Mouse (Mus musculus): ENCODE results near the gene Spen. TPM values are rescaled to one million over a fixed set of nuclear protein-coding genes. Genes with fewer than 3 reads are reported as not detected.

Spen gene
- total RNA-seq, 1 experiment = 58.6 TPM

- Histone ChIP-seq H3K36me3 (ENCODE audit: control insufficient read depth, insufficient read depth, low read length, poor library complexity, severe bottlenecking) (peaks cover 6% of the 10 kb centered on the region), H3K4me1 (ENCODE audit: control insufficient read depth in 2 of 2, insufficient read depth in 2 of 2, low read length in 2 of 2, poor library complexity in 1 of 2) (peaks cover 13 to 40% of the 10 kb centered on the region in 2 experiments), H3K4me3 (ENCODE audit: insufficient read depth in 1 of 2, low read depth in 1 of 2, low read length in 2 of 2, poor library complexity in 1 of 2, severe bottlenecking in 1 of 2) (peak overlapping the region in 1 of 2 experiments; percentile 38; a peak in 1 of 4 replicates), H3K27ac (ENCODE audit: insufficient read depth, low read depth, low read length, poor library complexity, severe bottlenecking) (peak overlapping the region; percentile 97), H3K9ac (ENCODE audit: insufficient read depth, low read depth, low read length, poor library complexity, severe bottlenecking) (peak overlapping the region; percentile 76), H3K9me3 (ENCODE audit: control insufficient read depth, insufficient read depth, low read depth, low read length) (no peaks in the 10 kb centered on the region)
- DNase-seq (ENCODE audit: low read depth, low spot score) = no peak
- TF ChIP-seq ZNF384 (IDR thresholded peaks at IDR 0.05; ENCODE audit: low read depth, low read length) (no peak), ZC3H11A (IDR thresholded peaks at IDR 0.05; ENCODE audit: borderline replicate concordance, low read depth, low read length) (no peak), MAFK (IDR thresholded peaks at IDR 0.05; ENCODE audit: insufficient read depth, low read depth, low read length) (no peak), CHD2 (IDR thresholded peaks at IDR 0.05; ENCODE audit: low read depth, low read length) (no peak), HCFC1 (IDR thresholded peaks at IDR 0.05; ENCODE audit: borderline replicate concordance, insufficient read depth, low read length) (no peak)
- in situ Hi-C loops (cut with MboI; ENCODE audit: low sequenced_read_pairs in 2 of 2, unreplicated experiment in 2 of 2) = no loop called here
Measured at GRCm38 (mm10) chr4:141572668-141573358, 34.4 kb upstream of the Spen start.

GRCm38 (mm10) chr4:141571934-141572333, 33.5 kb upstream of the Spen start:
- no peaks in the 10 kb centered on the region; the same call in 1 of the 2 replicates for H3K36me3 ChIP-seq (ENCODE audit: control insufficient read depth, insufficient read depth, low read length, poor library complexity, severe bottlenecking)
- H3K4me3 ChIP-seq (ENCODE audit: insufficient read depth in 1 of 2, low read depth in 1 of 2, low read length in 2 of 2, poor library complexity in 1 of 2, severe bottlenecking in 1 of 2) = peak overlapping the region; percentile 12 to 38; a peak in 3 of 4 replicates
- no peaks in the 10 kb centered on the region for H3K9me3 ChIP-seq (ENCODE audit: control insufficient read depth, insufficient read depth, low read depth, low read length)
- H3K27ac ChIP-seq (ENCODE audit: insufficient read depth, low read depth, low read length, poor library complexity, severe bottlenecking) = peak overlapping the region; percentile 97
- DNase-seq (ENCODE audit: low read depth, low spot score) = no peak
- no peak for TF ChIP-seq HCFC1 (IDR thresholded peaks at IDR 0.05; ENCODE audit: borderline replicate concordance, insufficient read depth, low read length)
- TF ChIP-seq CHD2 (IDR thresholded peaks at IDR 0.05; ENCODE audit: low read depth, low read length) = no peak
- no peak for TF ChIP-seq ZC3H11A (IDR thresholded peaks at IDR 0.05; ENCODE audit: borderline replicate concordance, low read depth, low read length)
- no peak for TF ChIP-seq MAFK (IDR thresholded peaks at IDR 0.05; ENCODE audit: insufficient read depth, low read depth, low read length)
- no peak for TF ChIP-seq ZNF384 (IDR thresholded peaks at IDR 0.05; ENCODE audit: low read depth, low read length)
- H3K4me1 ChIP-seq (ENCODE audit: control insufficient read depth in 2 of 2, insufficient read depth in 2 of 2, low read length in 2 of 2, poor library complexity in 1 of 2) = peaks cover 13 to 44% of the 10 kb centered on the region in 2 experiments
- H3K9ac ChIP-seq (ENCODE audit: insufficient read depth, low read depth, low read length, poor library complexity, severe bottlenecking) = peak overlapping the region; percentile 76
- in situ Hi-C loops (cut with MboI; ENCODE audit: low sequenced_read_pairs in 2 of 2, unreplicated experiment in 2 of 2) = no loop called here

GRCm38 (mm10) chr4:141571337-141571739, 32.9 kb upstream of the Spen start:
- Histone ChIP-seq H3K4me3 (ENCODE audit: insufficient read depth in 1 of 2, low read depth in 1 of 2, low read length in 2 of 2, poor library complexity in 1 of 2, severe bottlenecking in 1 of 2) (peak overlapping the region; percentile 20 to 50; a peak in 3 of 4 replicates), H3K4me1 (ENCODE audit: control insufficient read depth in 2 of 2, insufficient read depth in 2 of 2, low read length in 2 of 2, poor library complexity in 1 of 2) (peaks cover 13 to 48% of the 10 kb centered on the region in 2 experiments), H3K9ac (ENCODE audit: insufficient read depth, low read depth, low read length, poor library complexity, severe bottlenecking) (peak overlapping the region; percentile 78), H3K9me3 (ENCODE audit: control insufficient read depth, insufficient read depth, low read depth, low read length) (no peaks in the 10 kb centered on the region), H3K27ac (ENCODE audit: insufficient read depth, low read depth, low read length, poor library complexity, severe bottlenecking) (peak overlapping the region; percentile 97), H3K36me3 (ENCODE audit: control insufficient read depth, insufficient read depth, low read length, poor library complexity, severe bottlenecking) (no peaks in the 10 kb centered on the region; the same call in 1 of the 2 replicates)
- in situ Hi-C loops (cut with MboI; ENCODE audit: low sequenced_read_pairs in 2 of 2, unreplicated experiment in 2 of 2) = no loop called here
- TF ChIP-seq ZC3H11A (IDR thresholded peaks at IDR 0.05; ENCODE audit: borderline replicate concordance, low read depth, low read length) (no peak), ZNF384 (IDR thresholded peaks at IDR 0.05; ENCODE audit: low read depth, low read length) (peak; percentile 81; the same call in 1 of the 2 replicates), MAFK (IDR thresholded peaks at IDR 0.05; ENCODE audit: insufficient read depth, low read depth, low read length) (no peak), HCFC1 (IDR thresholded peaks at IDR 0.05; ENCODE audit: borderline replicate concordance, insufficient read depth, low read length) (0 out of 2 replicates have a peak, but pooled peaks have one; percentile 18), CHD2 (IDR thresholded peaks at IDR 0.05; ENCODE audit: low read depth, low read length) (no peak)
- no peak for DNase-seq (ENCODE audit: low read depth, low spot score)

GRCm38 (mm10) chr4:141570821-141571220, 32.4 kb upstream of the Spen start:
- DNase-seq (ENCODE audit: low read depth, low spot score) = no peak
- in situ Hi-C loops (cut with MboI; ENCODE audit: low sequenced_read_pairs in 2 of 2, unreplicated experiment in 2 of 2) = no loop called here
- H3K36me3 ChIP-seq (ENCODE audit: control insufficient read depth, insufficient read depth, low read length, poor library complexity, severe bottlenecking) = no peaks in the 10 kb centered on the region; the same call in 1 of the 2 replicates
- TF ChIP-seq MAFK (IDR thresholded peaks at IDR 0.05; ENCODE audit: insufficient read depth, low read depth, low read length) (no peak), CHD2 (IDR thresholded peaks at IDR 0.05; ENCODE audit: low read depth, low read length) (no peak), HCFC1 (IDR thresholded peaks at IDR 0.05; ENCODE audit: borderline replicate concordance, insufficient read depth, low read length) (no peak), ZC3H11A (IDR thresholded peaks at IDR 0.05; ENCODE audit: borderline replicate concordance, low read depth, low read length) (no peak), ZNF384 (IDR thresholded peaks at IDR 0.05; ENCODE audit: low read depth, low read length) (no peak)
- H3K9ac ChIP-seq (ENCODE audit: insufficient read depth, low read depth, low read length, poor library complexity, severe bottlenecking) = peak overlapping the region; percentile 78
- peaks cover 16 to 46% of the 10 kb centered on the region in 2 experiments for H3K4me1 ChIP-seq (ENCODE audit: control insufficient read depth in 2 of 2, insufficient read depth in 2 of 2, low read length in 2 of 2, poor library complexity in 1 of 2)
- H3K27ac ChIP-seq (ENCODE audit: insufficient read depth, low read depth, low read length, poor library complexity, severe bottlenecking) = peak overlapping the region; percentile 97
- H3K9me3 ChIP-seq (ENCODE audit: control insufficient read depth, insufficient read depth, low read depth, low read length) = no peaks in the 10 kb centered on the region
- peak overlapping the region; percentile 20 to 50; a peak in 3 of 4 replicates for H3K4me3 ChIP-seq (ENCODE audit: insufficient read depth in 1 of 2, low read depth in 1 of 2, low read length in 2 of 2, poor library complexity in 1 of 2, severe bottlenecking in 1 of 2)
